Mouse (Mus musculus): ENCODE results near the gene Rpl9-ps6. TPM values are rescaled to one million over a fixed set of nuclear protein-coding genes. Genes with fewer than 3 reads are reported as not detected.
"Not testable (repeated sequence)": the region's sequence is repeated elsewhere in the genome, so short reads cannot be mapped to it uniquely, and the experiment has no call there.

The Rpl9-ps6 gene
- polyA plus RNA-seq, 1 experiment from 2014 or later = 144 TPM

- no peaks in the 10 kb centered on the region for H3K4me1 ChIP-seq (replicated peaks)
- ATAC-seq = no peak
- H3K9ac ChIP-seq = no peak overlapping the region
- no peak overlapping the region for H3K27ac ChIP-seq
- 0 out of 2 replicates have a peak, but pooled peaks cover 2% of the 10 kb centered on the region for H3K36me3 ChIP-seq
- WGBS = 87% methylated on average over 8 of the region's 8 CpGs
- H3K4me2 ChIP-seq (replicated peaks) = no peak overlapping the region
- no peaks in the 10 kb centered on the region for H3K27me3 ChIP-seq (replicated peaks)
- no peak overlapping the region for H3K4me3 ChIP-seq (replicated peaks)
- no peaks in the 10 kb centered on the region for H3K9me3 ChIP-seq
Observed at GRCm38 (mm10) chr19:32493471-32493870, 27.1 kb upstream of the Rpl9-ps6 start.

GRCm38 (mm10) chr19:32492981-32493380 is 26.6 kb upstream of the Rpl9-ps6 start:
- no peaks in the 10 kb centered on the region for H3K27me3 ChIP-seq (replicated peaks)
- no peaks in the 10 kb centered on the region for H3K9me3 ChIP-seq
- H3K27ac ChIP-seq = no peak overlapping the region
- 93% methylated on average over 5 of the region's 5 CpGs for WGBS
- no peak overlapping the region for H3K4me3 ChIP-seq (replicated peaks)
- no peak for ATAC-seq
- H3K36me3 ChIP-seq = 0 out of 2 replicates have a peak, but pooled peaks cover 2% of the 10 kb centered on the region
- H3K4me2 ChIP-seq (replicated peaks) = no peak overlapping the region
- no peaks in the 10 kb centered on the region for H3K4me1 ChIP-seq (replicated peaks)
- H3K9ac ChIP-seq = no peak overlapping the region

DNA sequence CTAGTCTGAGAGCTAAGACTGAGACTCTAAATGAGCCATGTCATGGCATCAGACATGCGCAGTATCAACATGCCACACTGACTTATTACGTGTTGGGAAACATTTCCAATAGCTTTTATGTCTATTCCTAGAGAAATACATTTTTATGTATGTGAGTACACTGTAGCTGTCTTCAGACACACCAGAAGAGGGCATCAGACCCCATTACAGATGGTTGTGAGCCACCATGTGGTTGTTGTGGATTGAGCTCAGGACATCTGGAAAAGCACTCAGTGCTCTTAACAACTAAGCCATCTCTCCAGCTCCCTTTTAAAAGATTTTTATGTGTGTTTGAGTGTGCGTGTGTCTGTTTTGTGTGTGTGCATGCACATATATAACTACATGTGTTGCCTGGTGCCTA is 26.0 kb upstream of the Rpl9-ps6 start:
- Histone ChIP-seq H3K9me3 (no peaks in the 10 kb centered on the region), H3K27me3 (replicated peaks) (no peaks in the 10 kb centered on the region), H3K4me1 (replicated peaks) (peaks cover 2% of the 10 kb centered on the region; the same call in 1 of the 2 replicates), H3K27ac (no peak overlapping the region), H3K36me3 (0 out of 2 replicates have a peak, but pooled peaks cover 2% of the 10 kb centered on the region), H3K4me3 (replicated peaks) (no peak overlapping the region), H3K4me2 (replicated peaks) (no peak overlapping the region), H3K9ac (no peak overlapping the region)
- no peak for ATAC-seq
- WGBS = 97% methylated on average over 3 of the region's 3 CpGs

GRCm38 (mm10) chr19:32490976-32491375 is 24.6 kb upstream of the Rpl9-ps6 start:
- H3K4me1 ChIP-seq (replicated peaks) = peaks cover 10% of the 10 kb centered on the region; the same call in 1 of the 2 replicates
- H3K4me2 ChIP-seq (replicated peaks) = no peak overlapping the region
- no peaks in the 10 kb centered on the region for H3K9me3 ChIP-seq
- 93% methylated on average over 2 of the region's 2 CpGs for WGBS
- ATAC-seq = no peak
- H3K27ac ChIP-seq = no peak overlapping the region
- H3K36me3 ChIP-seq = 0 out of 2 replicates have a peak, but pooled peaks cover 2% of the 10 kb centered on the region
- no peak overlapping the region for H3K9ac ChIP-seq
- no peak overlapping the region for H3K4me3 ChIP-seq (replicated peaks)
- no peaks in the 10 kb centered on the region for H3K27me3 ChIP-seq (replicated peaks)

- Histone ChIP-seq H3K4me2 (replicated peaks) (no peak overlapping the region), H3K4me1 (replicated peaks) (peaks cover 10% of the 10 kb centered on the region; the same call in 1 of the 2 replicates), H3K9ac (no peak overlapping the region), H3K27me3 (replicated peaks) (no peaks in the 10 kb centered on the region), H3K36me3 (0 out of 2 replicates have a peak, but pooled peaks cover 2% of the 10 kb centered on the region), H3K9me3 (no peaks in the 10 kb centered on the region), H3K27ac (no peak overlapping the region), H3K4me3 (replicated peaks) (no peak overlapping the region)
- 89% methylated on average over 12 of the region's 12 CpGs for WGBS
- ATAC-seq = no peak
Observed at GRCm38 (mm10) chr19:32489166-32489895, 23.0 kb upstream of the Rpl9-ps6 start.

- H3K4me2 ChIP-seq (replicated peaks) = peak overlapping the region; percentile 67
- no peaks in the 10 kb centered on the region for H3K27me3 ChIP-seq (replicated peaks)
- ATAC-seq = no peak
- H3K36me3 ChIP-seq = no peaks in the 10 kb centered on the region
- H3K27ac ChIP-seq = no peak overlapping the region
- peak overlapping the region; percentile 57; the same call in 1 of the 2 replicates for H3K4me3 ChIP-seq (replicated peaks)
- WGBS = 74% methylated on average over 8 of the region's 8 CpGs
- no peak overlapping the region for H3K9ac ChIP-seq
- no peaks in the 10 kb centered on the region for H3K9me3 ChIP-seq
- peaks cover 10% of the 10 kb centered on the region; the same call in 1 of the 2 replicates for H3K4me1 ChIP-seq (replicated peaks)
Observed at GRCm38 (mm10) chr19:32487595-32488255, 21.3 kb upstream of the Rpl9-ps6 start.

GRCm38 (mm10) chr19:32486106-32486724 is 19.8 kb upstream of the Rpl9-ps6 start:
- peak; percentile 91 for ATAC-seq
- H3K4me1 ChIP-seq (replicated peaks); H3K9me3 ChIP-seq; H3K36me3 ChIP-seq; H3K27me3 ChIP-seq (replicated peaks): not testable (repeated sequence)
- H3K9ac ChIP-seq = peak overlapping the region; percentile 69
- peak overlapping the region; percentile 87 for H3K27ac ChIP-seq
- WGBS = under 1% methylated on average over 47 of the region's 47 CpGs
- H3K4me2 ChIP-seq (replicated peaks) = peak overlapping the region; percentile 67
- peak overlapping the region; percentile 57 for H3K4me3 ChIP-seq (replicated peaks)

DNA sequence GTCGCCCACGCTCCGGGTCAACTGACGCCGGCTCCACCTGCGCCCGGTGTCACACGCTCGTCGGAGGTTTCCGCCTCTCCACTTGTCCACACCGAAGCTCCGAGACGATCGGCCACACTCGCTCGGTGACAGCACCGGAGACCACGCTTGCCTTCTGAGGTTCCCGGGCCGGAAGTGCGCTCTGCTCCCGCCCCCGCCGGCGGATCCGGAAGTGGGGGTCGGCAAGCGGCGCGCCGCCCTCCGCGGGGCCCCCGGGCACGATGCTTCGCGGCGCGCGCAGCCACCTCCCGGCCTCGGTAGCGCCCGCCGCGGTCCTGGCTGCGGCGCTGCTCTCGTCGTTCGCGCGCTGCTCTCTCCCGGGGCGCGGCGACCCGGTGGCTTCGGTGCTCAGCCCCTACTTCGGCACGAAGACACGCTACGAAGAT is 19.3 kb upstream of the Rpl9-ps6 start, which contains the start of gene Minpp1:
Gene Minpp1 (plus strand): TSS at position 89 of the 425 bp plus-strand sequence.
- WGBS = under 1% methylated on average over 59 of the region's 64 CpGs
- H3K9me3 ChIP-seq = no peaks in the 10 kb centered on the region
- H3K4me3 ChIP-seq (replicated peaks) = peak within 1 kb of the TSS; percentile 57
- H3K4me1 ChIP-seq (replicated peaks) = peaks cover 14% of the 10 kb centered on the region; the same call in 1 of the 2 replicates
- peak within 1 kb of the TSS; percentile 67 for H3K4me2 ChIP-seq (replicated peaks)
- peak within 1 kb of the TSS; percentile 69 for H3K9ac ChIP-seq
- ATAC-seq = peak; percentile 91
- H3K36me3 ChIP-seq = no peaks in the 10 kb centered on the region
- H3K27me3 ChIP-seq (replicated peaks) = no peaks in the 10 kb centered on the region
- H3K27ac ChIP-seq = peak within 1 kb of the TSS; percentile 87

DNA sequence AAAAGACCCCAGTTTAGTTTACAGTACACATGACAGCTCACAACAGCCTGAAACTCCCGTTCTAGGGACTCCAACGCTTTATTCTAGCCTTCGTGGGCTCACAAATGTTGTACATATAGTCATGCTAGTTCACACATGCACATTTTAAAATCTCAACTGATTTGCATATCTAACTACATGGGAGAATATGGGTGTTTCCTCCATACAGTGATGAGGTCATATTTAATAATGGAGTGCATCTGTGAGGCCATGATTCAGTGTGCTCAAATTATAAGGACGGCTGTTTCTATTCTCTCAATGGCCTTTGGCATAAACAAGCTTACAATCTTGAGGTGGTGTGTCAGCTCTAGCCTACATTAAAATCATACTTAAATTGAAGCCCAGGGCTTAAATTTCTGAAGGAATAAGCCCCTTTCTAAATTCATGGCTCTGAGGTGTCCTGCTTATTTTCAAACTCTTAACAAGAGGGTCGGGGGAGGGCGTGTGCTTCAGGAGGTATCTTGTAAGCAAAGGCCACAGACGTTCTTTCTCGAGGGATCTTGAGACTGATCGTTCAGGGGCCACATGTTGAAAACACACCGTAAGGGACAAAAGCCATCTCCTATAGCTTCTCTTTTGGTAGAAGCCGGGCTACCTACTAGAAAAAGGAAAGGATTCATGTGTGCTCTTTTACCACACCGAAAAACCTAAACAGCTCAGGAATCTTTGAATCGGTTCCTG is 18.7 kb upstream of the Rpl9-ps6 start:
- ATAC-seq = peak; percentile 6; the same call in 1 of the 2 replicates
- peak overlapping the region; percentile 67 for H3K4me2 ChIP-seq (replicated peaks)
- 15% methylated on average over 13 of the region's 13 CpGs for WGBS
- H3K4me3 ChIP-seq (replicated peaks) = peak overlapping the region; percentile 57
- peak overlapping the region; percentile 69 for H3K9ac ChIP-seq
- H3K9me3 ChIP-seq = no peaks in the 10 kb centered on the region
- H3K27ac ChIP-seq = peak overlapping the region; percentile 87
- H3K36me3 ChIP-seq = no peaks in the 10 kb centered on the region
- H3K27me3 ChIP-seq (replicated peaks) = no peaks in the 10 kb centered on the region
- H3K4me1 ChIP-seq (replicated peaks) = peaks cover 14% of the 10 kb centered on the region; the same call in 1 of the 2 replicates

GRCm38 (mm10) chr19:32481511-32481910 is 15.1 kb upstream of the Rpl9-ps6 start:
- no peaks in the 10 kb centered on the region for H3K36me3 ChIP-seq
- H3K4me2 ChIP-seq (replicated peaks) = peak overlapping the region; percentile 19; the same call in 1 of the 2 replicates
- H3K27me3 ChIP-seq (replicated peaks) = no peaks in the 10 kb centered on the region
- H3K4me1 ChIP-seq (replicated peaks) = 0 out of 2 replicates have a peak, but pooled peaks cover 4% of the 10 kb centered on the region
- no peak overlapping the region for H3K4me3 ChIP-seq (replicated peaks)
- 45% methylated on average over 4 of the region's 4 CpGs for WGBS
- H3K27ac ChIP-seq = 0 out of 2 replicates have a peak overlapping the region, but pooled peaks have one; percentile 13
- no peak overlapping the region for H3K9ac ChIP-seq
- H3K9me3 ChIP-seq = no peaks in the 10 kb centered on the region
- 0 out of 2 replicates have a peak, but pooled peaks have one; percentile 44 for ATAC-seq

DNA sequence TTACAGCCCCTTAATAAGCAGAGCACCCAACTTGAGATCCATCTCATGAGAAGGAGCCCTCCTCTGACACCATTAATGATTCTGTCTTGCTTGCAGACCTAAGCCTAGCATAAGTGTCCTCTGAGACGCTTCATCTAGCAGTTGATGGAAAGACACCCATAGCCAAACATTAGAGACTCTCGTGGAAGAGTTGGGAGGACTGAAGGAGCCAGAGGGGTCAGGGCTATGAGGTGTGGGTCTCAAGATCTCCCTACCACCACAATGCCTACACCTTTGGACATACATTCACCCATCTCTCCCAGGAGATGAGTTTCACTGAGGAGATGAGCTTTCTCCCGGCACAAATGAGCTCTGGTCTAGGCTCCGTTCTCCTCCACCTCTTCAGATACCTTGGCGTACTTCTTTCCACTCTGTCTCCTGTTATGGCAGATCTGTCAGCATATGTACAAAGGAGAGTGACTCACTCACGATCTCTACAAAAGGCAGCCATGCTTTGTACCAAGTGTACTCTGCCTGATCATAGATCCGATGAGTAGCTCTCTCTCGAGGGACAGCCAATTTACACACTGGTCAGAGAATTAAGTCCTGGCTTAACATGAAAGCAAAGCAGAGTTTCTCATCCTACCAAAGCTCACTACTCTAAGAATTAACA is 14.5 kb upstream of the Rpl9-ps6 start:
- H3K27me3 ChIP-seq (replicated peaks) = no peaks in the 10 kb centered on the region
- 0 out of 2 replicates have a peak, but pooled peaks cover 4% of the 10 kb centered on the region for H3K4me1 ChIP-seq (replicated peaks)
- 82% methylated on average over 8 of the region's 8 CpGs for WGBS
- no peak for ATAC-seq
- H3K36me3 ChIP-seq = no peaks in the 10 kb centered on the region
- no peak overlapping the region for H3K4me3 ChIP-seq (replicated peaks)
- no peak overlapping the region for H3K9ac ChIP-seq
- H3K27ac ChIP-seq = 0 out of 2 replicates have a peak overlapping the region, but pooled peaks have one; percentile 13
- peak overlapping the region; percentile 19; the same call in 1 of the 2 replicates for H3K4me2 ChIP-seq (replicated peaks)
- H3K9me3 ChIP-seq = no peaks in the 10 kb centered on the region
